Mouse (Mus musculus): Measurements from ENCODE around the gene Rbm25.

Rbm25 gene

DNA sequence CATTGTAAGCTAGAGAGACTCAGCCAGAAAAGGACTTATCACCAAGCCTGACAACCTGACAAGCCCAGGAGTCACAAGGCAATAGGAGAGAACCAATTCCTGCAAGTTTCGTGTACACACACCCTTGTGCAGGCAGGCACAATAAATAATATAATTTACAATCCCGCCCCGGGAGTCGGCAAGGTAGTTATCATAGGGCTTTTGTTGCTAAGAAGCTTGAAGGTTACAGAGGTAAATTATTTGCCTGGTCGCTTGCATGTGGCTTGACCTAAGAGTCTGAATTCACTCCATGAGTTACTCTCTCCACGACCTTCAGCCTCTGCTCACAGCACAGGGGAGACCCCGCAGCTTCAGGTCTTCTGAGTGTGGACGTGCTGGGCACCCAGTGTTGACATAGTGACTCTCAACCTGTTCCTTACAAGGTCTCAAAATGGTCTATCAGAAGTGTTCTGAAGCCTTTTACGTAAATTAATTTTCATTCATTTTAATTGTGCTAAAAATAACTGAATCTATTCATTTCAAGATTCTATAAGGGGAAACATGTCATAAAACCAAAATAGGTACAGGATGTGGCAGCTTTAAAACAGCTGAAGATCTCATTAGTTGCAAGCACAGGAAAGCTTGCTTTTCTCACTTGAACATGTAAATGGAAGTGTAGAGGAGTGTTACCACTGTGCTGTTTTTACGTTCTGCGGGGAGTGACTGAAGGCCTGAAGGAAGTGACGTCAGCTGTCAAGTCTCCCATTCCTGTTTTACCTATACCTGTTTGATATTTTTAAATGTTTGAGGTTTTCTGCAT, 95.7 kb downstream of the Rbm25 start:
- DNase-seq (ENCODE audit: low read depth in 2 of 2, low spot score in 2 of 2): no peak

DNA sequence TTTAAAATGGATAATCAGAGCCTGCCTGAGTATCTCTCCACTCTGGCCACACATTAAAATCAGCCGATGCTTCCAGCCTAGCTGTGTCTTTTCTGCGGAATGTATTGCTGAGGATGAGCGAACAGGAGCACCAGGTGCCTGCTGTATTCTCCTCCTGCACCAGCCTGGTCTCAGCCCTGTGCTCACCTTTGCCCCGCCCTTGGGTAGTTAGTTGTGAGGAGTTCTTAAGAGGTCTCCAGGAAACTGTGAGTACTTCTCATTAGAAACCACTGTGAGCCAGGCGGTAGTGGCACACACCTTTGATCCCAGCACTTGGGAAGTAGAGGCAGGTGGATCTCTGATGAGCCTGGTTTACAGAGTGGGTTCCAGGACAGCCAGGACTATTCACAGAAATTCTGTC, 101.2 kb downstream of the Rbm25 start:
- no peak for DNase-seq (ENCODE audit: low read depth in 2 of 2, low spot score in 2 of 2)

Measured in CD8-positive naive resting alpha-beta T cell, adult 2 months (primary cell).